Mouse (Mus musculus): ENCODE results near the gene Nceh1. TPM values are rescaled to one million over a fixed set of nuclear protein-coding genes. Genes with fewer than 3 reads are reported as not detected.

Nceh1 gene
- total and polyA plus RNA-seq, 3 experiments, result 8.5 to 11.8 (median 9.2) TPM

- no peak overlapping the region for H3K27ac ChIP-seq (ENCODE audit: insufficient read depth, low read depth)
- no peak for DNase-seq (ENCODE audit: extremely low read depth)
- no peak overlapping the region for H3K4me3 ChIP-seq (replicated peaks in 1 of 3; ENCODE audit: low read depth in 2 of 3, low read length in 2 of 3, poor library complexity in 1 of 3)
- in situ Hi-C loops (cut with MboI; ENCODE audit: low pct_ligation_motif_present, low pct_unique_long_range_greater_than_20kb, low sequenced_read_pairs) (loop anchor here (25.0 kb wide), 1 partner anchor 194 kb away; no protein-coding TSS in a partner anchor), dilution Hi-C loops (cut with MboI; ENCODE audit: extremely low pct_ligation_motif_present, extremely low pct_unique_long_range_greater_than_20kb, low sequenced_read_pairs) (no loop called here)
- no peaks in the 10 kb centered on the region for H3K9me3 ChIP-seq (replicated peaks; ENCODE audit: low read length)
- peaks cover 0 to 19% of the 10 kb centered on the region in 2 experiments; a peak in 2 of 4 replicates for H3K4me1 ChIP-seq (ENCODE audit: control insufficient read depth in 1 of 2, insufficient read depth in 2 of 2)
- no peaks in the 10 kb centered on the region for H3K79me2 ChIP-seq (replicated peaks; ENCODE audit: control insufficient read depth, extremely low read depth, insufficient read depth, poor library complexity, severe bottlenecking)
- H3K36me3 ChIP-seq (replicated peaks in 1 of 2; ENCODE audit: control insufficient read depth in 1 of 2, insufficient read depth in 1 of 2, low read length in 1 of 2), result no peaks in the 10 kb centered on the region
- no peaks in the 10 kb centered on the region for H3K27me3 ChIP-seq (replicated peaks)
- no peak overlapping the region for H3K4me2 ChIP-seq (ENCODE audit: insufficient read depth, low read depth, poor library complexity, severe bottlenecking)
- no peak for TF ChIP-seq BHLHE40 (IDR thresholded peaks at IDR 0.05; ENCODE audit: low read depth, low read length)
- TF ChIP-seq ZMIZ1 (IDR thresholded peaks at IDR 0.05; ENCODE audit: low read depth, low read length), result no peak
- no peak for TF ChIP-seq RCOR1 (conservative IDR thresholded peaks at IDR 0.05; ENCODE audit: low read depth, low read length)
- TF ChIP-seq MAZ (IDR thresholded peaks at IDR 0.05; ENCODE audit: low read depth, low read length), result no peak
- no peak for TF ChIP-seq SMC3 (IDR thresholded peaks at IDR 0.05; ENCODE audit: low read depth, low read length)
- no peak for TF ChIP-seq E2F4 (IDR thresholded peaks at IDR 0.05; ENCODE audit: insufficient replicate concordance, low read depth, low read length)
- no peak for TF ChIP-seq NELFE (IDR thresholded peaks at IDR 0.05; ENCODE audit: low read depth, low read length)
- no peak for TF ChIP-seq SIN3A (IDR thresholded peaks at IDR 0.05; ENCODE audit: low read length)
- no peak for TF ChIP-seq POLR2AphosphoS2 (IDR thresholded peaks at IDR 0.05; ENCODE audit: low read depth, low read length)
- TF ChIP-seq MAX (IDR thresholded peaks at IDR 0.05; ENCODE audit: low read length), result no peak
- TF ChIP-seq RAD21 (IDR thresholded peaks at IDR 0.05; ENCODE audit: low read depth, low read length), result no peak
- no peak for TF ChIP-seq ZKSCAN1 (IDR thresholded peaks at IDR 0.05; ENCODE audit: borderline replicate concordance, low read depth, low read length)
- no peak for TF ChIP-seq EP300 (IDR thresholded peaks at IDR 0.05; ENCODE audit: low read length)
- no peak for TF ChIP-seq JUN (IDR thresholded peaks at IDR 0.05; ENCODE audit: insufficient read depth, low read depth, low read length)
- TF ChIP-seq HCFC1 (IDR thresholded peaks at IDR 0.05; ENCODE audit: low read depth, low read length), result no peak
- no peak for TF ChIP-seq MXI1 (IDR thresholded peaks at IDR 0.05; ENCODE audit: low read depth, low read length)
- no peak for TF ChIP-seq CHD1 (IDR thresholded peaks at IDR 0.05; ENCODE audit: low read depth, low read length)
- TF ChIP-seq IRF4 (IDR thresholded peaks at IDR 0.05; ENCODE audit: low read depth, low read length), result no peak
- no peak for TF ChIP-seq MEF2A (IDR thresholded peaks at IDR 0.05; ENCODE audit: borderline replicate concordance, low read depth, low read length)
- TF ChIP-seq USF2 (conservative IDR thresholded peaks at IDR 0.05; ENCODE audit: low read depth, low read length), result no peak
- no peak overlapping the region for H3K9ac ChIP-seq (ENCODE audit: insufficient read depth, low read depth)
Observed at GRCm38 (mm10) chr3:27267887-27268286, 85.1 kb downstream of the Nceh1 start.

GRCm38 (mm10) chr3:27269151-27269550 is 86.4 kb downstream of the Nceh1 start:
- H3K4me1 ChIP-seq (ENCODE audit: control insufficient read depth in 1 of 2, insufficient read depth in 2 of 2), result peaks cover 0 to 25% of the 10 kb centered on the region in 2 experiments; a peak in 2 of 4 replicates
- H3K36me3 ChIP-seq (replicated peaks in 1 of 2; ENCODE audit: control insufficient read depth in 1 of 2, insufficient read depth in 1 of 2, low read length in 1 of 2), result no peaks in the 10 kb centered on the region
- no peak overlapping the region for H3K4me3 ChIP-seq (replicated peaks in 1 of 3; ENCODE audit: low read depth in 2 of 3, low read length in 2 of 3, poor library complexity in 1 of 3)
- no peaks in the 10 kb centered on the region for H3K9me3 ChIP-seq (replicated peaks; ENCODE audit: low read length)
- dilution Hi-C loops (cut with MboI; ENCODE audit: extremely low pct_ligation_motif_present, extremely low pct_unique_long_range_greater_than_20kb, low sequenced_read_pairs) (no loop called here), in situ Hi-C loops (cut with MboI; ENCODE audit: low pct_ligation_motif_present, low pct_unique_long_range_greater_than_20kb, low sequenced_read_pairs) (loop anchor here (25.0 kb wide), 1 partner anchor 193 kb away; no protein-coding TSS in a partner anchor)
- no peak overlapping the region for H3K27ac ChIP-seq (ENCODE audit: insufficient read depth, low read depth)
- TF ChIP-seq CHD2 (IDR thresholded peaks at IDR 0.05; ENCODE audit: low read length), result no peak
- TF ChIP-seq ZMIZ1 (IDR thresholded peaks at IDR 0.05; ENCODE audit: low read depth, low read length), result no peak
- TF ChIP-seq MYC (IDR thresholded peaks at IDR 0.05; ENCODE audit: low read depth, low read length), result no peak
- TF ChIP-seq MAX (IDR thresholded peaks at IDR 0.05; ENCODE audit: low read length), result no peak
- no peak for TF ChIP-seq PAX5 (IDR thresholded peaks at IDR 0.05; ENCODE audit: low read length)
- TF ChIP-seq MAZ (IDR thresholded peaks at IDR 0.05; ENCODE audit: low read depth, low read length), result no peak
- no peak for TF ChIP-seq NELFE (IDR thresholded peaks at IDR 0.05; ENCODE audit: low read depth, low read length)
- TF ChIP-seq RAD21 (IDR thresholded peaks at IDR 0.05; ENCODE audit: low read depth, low read length), result no peak
- TF ChIP-seq ELF1 (IDR thresholded peaks at IDR 0.05; ENCODE audit: low read depth, low read length), result no peak
- no peak for TF ChIP-seq SMC3 (IDR thresholded peaks at IDR 0.05; ENCODE audit: low read depth, low read length)
- TF ChIP-seq GABPA (IDR thresholded peaks at IDR 0.05; ENCODE audit: insufficient replicate concordance, low read depth, low read length), result no peak
- TF ChIP-seq POLR2A (IDR thresholded peaks at IDR 0.05; ENCODE audit: low read depth, low read length), result no peak
- H3K79me2 ChIP-seq (replicated peaks; ENCODE audit: control insufficient read depth, extremely low read depth, insufficient read depth, poor library complexity, severe bottlenecking), result no peaks in the 10 kb centered on the region
- no peak overlapping the region for H3K9ac ChIP-seq (ENCODE audit: insufficient read depth, low read depth)
- no peak overlapping the region for H3K4me2 ChIP-seq (ENCODE audit: insufficient read depth, low read depth, poor library complexity, severe bottlenecking)
- DNase-seq (ENCODE audit: extremely low read depth), result no peak
- no peaks in the 10 kb centered on the region for H3K27me3 ChIP-seq (replicated peaks)
